Mouse (Mus musculus) spleen, adult 12 weeks (tissue): Measurements from ENCODE around the gene Pex10.
A peak's percentile ranks its signal among the peaks of the same experiment; 100 is the strongest.

Experiments
- DNase-seq: peaks from one replicate; pipeline ENCODE4 v3.0.0; 2022; ENCODE audit warnings: low spot score

Gene Pex10

DNA sequence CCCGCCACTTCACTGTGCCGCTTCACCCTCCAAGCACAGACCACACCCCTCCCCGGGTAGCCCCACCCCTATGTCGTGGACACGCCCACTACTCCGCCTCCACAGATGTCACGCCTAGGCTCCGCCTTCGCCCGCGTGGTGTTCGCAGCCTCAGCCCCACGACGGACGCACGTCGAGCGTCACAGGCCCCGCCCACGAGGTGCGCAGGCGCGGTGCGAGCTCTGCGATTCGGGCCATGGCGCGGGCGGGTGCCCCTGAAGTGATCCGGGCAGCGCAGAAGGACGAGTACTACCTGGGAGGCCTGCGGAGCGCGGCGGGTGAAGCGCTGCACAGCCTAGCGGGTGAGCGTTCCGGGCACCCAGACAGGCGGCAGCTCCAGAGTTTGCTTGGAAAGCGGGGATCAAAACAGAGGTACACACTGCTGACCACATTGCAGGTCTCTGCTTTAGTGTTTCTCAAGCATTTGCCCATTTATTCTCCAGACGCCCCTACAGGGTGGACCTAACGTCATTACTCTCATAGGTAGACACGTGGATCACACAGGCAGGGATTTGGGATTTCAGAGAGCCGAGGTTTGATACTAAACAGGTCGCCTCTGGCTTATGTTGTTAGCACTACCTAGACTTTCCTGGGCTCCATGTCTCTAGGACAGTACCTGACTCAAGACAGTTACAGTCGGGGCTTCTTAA is at the start of gene Pex10:
Pex10 (plus strand) TSS at position 183 of the 689 bp plus-strand sequence.
- peak; percentile 100 for DNase-seq

DNA sequence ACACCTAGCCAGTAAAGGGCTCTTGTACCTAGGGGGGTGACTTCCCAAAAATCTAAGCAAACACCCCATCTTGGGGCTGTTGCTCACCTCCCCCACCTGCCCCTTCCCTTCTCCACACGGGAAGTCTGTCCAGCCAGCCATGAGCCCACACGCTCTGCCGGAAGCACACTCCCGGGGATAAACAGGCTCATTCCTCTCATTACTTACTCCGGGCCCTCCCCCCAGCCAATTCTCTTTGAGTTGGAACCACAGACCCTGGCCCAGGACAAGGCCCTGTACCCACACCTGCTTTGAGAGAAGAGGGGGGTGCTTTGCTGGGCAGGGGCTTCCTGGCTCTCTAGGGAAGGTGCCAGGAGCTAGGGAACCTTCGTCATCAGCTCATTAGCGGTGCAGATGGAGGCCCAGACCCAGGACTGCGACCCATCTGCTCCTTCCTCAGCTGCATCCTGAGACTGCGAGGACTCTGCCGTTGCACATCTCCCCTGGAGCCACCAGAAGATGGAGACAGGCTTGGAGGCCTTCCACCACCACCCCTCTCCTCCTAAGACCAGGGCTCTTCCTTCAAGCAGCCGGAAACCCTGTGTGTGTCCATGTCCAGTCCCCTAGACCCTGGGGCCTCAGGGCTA is 49.5 kb upstream of the Pex10 start:
- DNase-seq = no peak

DNA sequence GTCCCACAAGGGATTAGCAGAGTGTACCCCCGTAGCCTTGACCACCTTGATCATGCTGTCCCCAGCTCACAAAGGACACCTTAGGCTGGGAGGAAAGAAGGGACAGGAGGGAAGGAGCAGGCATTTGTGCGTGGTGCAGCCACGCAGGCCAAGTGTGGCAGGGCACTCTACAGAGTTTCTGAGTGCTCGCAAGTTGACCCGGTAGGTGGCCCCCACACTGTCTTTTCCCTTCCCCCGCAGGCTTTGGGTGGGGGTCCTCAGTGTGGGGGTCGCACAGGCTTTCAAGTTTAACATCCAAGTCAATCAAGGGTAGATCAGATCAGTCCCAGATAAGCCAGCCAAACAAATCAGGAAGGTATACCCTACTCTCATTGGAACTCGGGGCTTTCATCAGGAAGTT is 48.8 kb upstream of the Pex10 start:
- DNase-seq = no peak

DNA sequence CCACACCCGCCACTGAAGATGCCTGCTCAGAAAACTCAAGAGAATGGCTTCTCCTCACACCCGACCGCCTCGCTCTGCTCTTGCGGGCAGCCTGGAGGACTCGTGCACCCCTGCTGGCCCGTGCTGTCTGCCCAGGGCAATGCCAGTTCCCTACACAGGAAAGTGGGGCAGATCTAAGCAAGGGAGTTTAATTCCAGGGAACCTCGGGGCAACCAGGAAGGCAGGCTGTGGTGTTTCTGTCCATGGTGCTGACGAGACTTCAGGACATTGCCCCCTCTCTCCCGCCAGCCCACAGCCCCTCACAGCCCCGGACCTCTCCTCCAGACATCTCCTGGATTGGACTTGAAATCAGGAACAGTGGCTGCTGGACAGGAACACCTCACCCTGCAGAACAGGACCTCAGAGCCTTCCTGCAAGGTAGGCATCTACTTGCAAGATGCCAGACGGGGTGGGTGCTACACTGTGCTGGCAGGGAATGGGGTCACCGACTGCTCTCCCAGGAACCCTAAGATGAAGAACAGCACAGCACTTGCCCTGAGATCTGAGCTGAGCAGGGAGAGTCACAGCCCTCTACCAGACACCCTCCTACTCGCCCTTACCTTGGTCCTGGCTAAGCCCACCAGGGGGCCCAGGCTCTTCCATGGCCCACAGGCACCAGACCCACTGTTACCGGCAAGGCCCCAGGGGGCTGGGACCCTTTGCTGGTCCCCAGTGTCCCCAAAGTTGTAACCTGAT is 48.0 kb upstream of the Pex10 start:
- no peak for DNase-seq

DNA sequence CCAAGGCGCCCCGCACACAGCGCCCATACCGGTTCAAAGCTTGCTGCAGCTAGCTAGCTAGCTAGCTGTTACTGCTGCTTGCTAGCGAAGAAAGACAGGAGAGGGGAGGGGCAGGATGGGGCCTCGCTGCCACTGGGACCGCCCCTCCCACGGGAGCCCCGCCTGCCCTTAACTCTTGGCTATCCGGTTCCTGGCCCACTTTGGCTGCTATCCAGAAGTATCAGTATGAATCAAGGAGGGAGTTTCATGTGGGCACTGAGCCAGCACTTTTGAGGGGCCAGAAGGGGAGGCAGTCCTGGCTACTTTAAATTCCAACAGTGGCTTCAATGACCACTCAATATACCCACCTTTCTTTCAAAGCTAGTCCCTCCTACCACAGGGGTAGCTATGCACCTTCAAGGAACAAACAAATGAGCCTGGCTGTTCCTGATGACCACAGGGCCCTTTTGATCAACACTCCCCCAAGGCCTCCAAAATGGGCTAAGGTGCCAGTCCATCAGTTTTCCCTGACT is 47.4 kb upstream of the Pex10 start:
- DNase-seq = no peak

DNA sequence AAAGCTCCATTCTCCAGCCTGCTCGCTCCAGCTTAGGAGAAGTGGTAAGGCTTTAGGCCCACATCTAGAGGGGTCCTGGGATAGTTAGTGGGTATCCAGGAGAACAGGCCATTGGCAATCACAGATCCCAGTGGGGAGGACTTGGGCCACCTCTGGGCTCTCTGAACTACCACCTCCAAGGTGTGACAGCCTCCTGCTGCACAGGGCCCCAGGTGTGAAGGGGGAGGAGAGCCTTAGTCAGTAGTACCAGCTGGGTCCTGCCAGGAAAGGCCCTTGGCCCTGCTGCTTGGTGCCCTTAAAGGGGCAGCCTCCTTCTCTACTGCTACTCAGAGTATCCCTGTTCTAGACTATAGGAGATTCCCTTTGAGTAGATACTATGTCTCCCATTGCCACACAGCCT is 46.7 kb upstream of the Pex10 start:
- no peak for DNase-seq

DNA sequence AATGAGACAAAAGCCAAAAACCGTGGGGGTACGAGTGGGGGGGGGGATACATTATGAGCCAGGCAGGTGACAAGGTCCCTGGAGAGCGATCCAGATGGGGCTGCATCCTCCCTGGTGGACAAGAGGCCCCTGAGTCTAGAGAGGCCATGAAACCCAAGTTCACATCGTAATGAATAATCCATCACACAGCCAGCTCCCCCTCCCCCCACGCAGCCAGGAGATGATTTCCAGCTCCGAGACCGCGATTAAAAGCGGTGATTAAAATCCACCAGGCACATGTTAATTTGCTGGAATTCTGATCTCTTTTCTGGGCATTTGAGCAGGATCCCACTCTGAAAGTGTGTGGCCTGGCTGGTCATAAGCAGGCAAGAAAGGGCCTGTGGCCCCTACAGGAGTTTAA is 46.0 kb upstream of the Pex10 start:
- DNase-seq = no peak

DNA sequence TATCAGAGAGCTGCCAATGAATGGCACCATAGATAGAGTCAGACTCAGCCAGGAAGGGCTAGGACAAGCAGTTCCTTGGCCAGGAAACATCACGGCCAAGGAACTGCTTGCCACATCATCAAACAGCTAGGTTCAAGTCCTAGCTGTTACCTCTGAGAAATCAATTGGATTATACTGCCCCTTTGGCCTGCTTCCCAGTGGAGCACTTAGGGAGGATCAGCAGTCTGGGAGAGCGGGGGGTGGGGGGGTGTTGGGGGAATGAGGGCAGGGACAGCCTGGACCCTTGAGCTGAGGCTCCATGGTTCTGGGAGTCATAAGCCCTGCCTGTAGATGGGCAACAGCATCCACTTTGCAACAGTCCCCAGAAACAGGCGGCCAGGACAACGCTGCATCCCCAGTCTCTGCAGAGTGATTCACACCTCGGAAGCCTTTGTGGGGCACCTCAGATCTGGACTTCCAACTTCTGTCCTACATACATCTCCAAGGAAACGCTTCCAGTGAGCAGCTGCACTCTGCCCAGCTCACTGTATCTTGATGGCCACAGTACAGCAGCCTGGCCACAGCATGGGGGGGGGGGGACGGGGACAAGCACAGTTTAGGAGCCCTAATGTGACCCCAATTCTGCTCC is 44.5 kb upstream of the Pex10 start:
- no peak for DNase-seq

DNA sequence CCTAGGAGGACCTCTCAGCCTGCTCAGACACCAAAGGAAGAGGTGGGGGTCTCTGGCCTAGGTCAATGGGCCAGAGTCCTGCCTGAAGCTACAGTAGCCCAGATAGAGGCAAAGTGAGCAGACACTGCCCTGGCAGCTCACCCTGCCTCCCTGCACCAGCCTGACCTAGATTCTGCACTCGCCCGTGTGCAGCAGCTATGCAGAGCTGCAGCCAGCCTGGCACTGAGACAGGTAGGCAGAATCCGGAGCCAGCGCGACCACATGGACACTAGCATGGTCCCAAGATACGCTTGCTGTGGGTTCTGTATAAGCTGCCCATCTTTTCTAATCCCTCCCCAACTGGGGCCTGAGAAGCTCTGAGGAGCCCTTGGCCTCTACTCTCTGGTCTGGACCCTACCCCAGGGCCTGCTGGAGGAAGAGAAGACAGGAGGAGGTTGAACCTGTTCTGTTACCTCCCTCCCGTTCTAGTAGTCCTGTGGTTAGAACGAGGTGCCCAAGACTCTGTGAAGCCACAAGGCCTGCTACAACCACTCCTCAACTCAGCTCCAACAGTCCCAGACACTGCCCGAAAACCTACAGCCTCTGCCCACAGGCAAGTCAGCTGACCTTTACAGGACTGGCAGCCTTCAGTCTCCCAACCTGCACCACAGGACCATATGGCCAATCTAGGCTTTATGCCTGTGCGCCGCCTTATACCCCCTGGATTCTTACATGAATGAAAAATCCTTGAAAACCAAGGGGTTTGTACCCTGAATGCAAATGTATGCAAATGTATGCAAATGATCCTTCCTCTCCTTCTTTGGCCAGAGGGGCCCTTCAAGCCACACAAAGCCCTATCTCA is 42.4 kb upstream of the Pex10 start:
- no peak for DNase-seq

DNA sequence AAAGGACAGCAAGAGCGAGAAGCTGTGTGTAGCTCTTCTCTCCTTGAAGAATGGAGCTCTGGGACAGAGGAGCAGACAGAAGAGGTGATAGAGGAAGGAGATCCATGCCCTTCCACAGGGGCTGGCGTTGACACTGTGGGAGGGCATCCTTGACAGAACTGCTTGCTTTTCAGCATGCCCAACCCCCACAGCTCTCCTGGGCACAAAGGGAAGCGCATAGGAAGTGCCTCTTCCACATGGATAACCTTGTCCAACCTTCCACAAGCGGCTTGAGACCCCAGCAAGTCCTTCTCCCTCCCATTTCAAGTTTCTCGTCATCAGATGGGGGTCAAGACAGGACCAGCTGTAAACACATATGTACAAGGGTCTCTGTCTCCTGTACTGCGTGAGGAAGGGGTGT is 33.7 kb upstream of the Pex10 start:
- DNase-seq = no peak

DNA sequence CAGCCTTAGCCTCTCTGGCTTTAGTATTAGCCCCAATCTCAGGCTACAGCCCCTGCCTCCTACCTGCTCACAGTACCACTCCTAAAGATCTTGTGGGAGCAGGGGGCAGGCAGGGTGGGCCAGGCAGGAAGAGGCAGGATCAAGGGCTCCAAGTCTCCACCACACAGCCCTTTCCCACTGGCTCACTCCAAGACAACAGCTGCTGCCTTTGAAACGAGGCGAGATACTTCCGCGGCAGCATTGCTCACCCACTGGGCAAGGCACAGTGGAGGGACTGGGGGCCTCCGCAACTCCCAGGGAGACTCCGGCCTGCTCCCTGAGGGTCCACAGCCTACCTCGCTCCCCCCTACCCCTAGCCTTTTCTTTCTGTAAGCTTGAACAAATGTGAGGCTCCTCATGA is 32.6 kb upstream of the Pex10 start:
- no peak for DNase-seq

DNA sequence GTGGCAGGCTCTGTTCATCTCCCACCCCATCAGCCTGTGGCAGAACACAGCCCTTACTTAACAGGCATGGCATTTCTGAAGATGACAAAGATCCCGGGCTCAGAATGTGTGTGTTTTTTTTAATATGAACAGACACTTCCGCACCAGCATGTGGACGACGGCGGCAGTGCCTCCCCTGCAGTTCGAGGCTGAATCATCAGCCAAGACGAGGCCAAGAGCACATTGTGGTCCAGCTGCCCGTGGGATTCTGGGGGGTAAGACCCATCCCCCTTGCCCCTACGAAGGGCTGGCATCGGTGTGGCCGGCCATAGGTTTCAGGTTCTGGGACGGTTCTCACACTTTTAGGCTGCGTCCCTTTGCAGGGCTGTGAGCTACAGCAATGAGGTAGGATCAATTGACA is 32.0 kb upstream of the Pex10 start:
- DNase-seq = no peak

DNA sequence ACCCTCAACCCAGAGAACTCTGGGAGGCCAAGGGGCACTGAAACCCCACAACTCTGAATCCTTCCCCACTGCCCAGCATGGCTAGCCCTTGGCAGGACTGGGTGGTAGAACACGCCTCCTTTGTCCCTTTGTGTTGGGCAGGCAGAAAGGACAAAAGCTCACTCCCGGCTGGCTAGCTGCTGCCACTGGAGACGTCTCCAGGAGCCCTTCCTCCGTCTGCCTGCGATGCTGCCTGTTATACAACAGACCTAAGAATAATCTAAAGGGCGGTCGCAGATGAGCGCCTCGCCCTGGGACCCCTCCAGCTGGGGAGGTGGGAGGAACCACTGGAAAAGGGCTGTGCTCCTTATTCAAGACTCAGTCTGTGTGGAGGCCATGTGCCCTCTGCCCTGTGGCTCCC is 26.6 kb upstream of the Pex10 start:
- no peak for DNase-seq

DNA sequence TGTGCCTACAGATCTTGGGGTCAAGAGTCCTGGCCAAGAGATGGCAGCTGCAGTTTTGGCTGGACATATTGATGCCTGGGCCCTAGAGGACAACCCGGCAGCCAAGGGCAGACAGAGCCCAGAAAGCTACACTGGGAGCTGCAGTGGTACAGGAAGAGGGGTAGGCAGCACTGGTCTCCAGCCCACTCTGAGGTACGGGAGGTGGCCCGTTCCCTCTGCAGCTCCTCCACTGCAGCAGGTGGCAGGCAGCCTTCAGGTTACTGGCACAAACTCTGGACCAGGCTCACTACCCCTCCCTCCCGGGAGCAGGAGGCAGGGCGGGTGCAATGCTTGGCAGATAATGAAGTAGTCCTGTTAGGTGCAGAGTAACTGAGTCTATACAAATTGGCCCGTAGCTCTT is 26.1 kb upstream of the Pex10 start:
- no peak for DNase-seq

DNA sequence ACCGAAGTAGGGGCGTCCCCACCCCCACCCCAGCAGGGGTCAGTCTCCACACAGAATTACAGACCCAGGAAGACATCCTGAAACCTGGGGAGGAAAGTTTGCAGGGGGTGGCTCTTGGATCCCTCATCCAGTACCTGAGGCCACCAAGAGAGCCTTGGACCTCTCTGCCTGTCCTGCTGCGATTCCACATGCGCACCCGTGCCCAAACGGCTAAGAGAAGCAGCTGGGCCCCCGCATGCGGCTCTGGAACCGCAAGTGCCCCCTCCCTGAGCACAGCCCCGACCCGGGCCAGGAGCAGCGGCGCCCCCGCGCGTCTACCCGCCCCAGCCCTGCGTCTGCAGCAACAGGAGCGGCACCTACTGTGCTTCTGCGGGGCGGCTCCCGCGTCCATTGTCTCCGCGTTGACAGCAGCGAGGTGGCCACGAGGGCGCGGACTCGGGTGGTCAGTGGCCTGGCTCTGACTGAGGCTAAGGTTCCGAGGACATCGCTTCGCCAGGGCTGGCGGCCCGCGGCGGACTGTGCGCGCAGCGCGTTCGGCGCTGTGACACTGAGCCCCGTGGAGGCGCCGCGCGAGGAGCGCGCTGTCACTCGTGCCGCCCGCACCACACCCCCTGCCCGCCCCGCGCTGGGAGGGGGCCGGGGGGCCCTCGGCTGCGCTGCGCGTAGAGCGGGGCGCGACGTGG is 24.1 kb upstream of the Pex10 start:
- DNase-seq = no peak

DNA sequence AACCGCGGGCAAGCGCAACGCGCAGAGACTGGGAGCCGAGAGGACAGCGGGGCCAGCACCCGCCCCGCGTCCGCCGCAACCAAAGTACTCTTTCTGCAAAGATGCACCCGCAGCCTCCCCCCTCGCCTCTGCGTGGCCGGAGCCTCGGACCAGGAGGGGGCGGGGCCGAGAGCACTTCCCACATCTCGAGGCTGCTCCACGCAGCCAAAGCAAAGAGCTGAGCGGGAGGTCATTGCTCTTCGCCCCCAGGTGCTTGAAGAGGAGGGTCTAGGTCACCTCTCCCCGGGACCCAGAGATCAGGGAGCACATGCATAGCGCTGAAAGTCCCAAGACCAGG is 23.6 kb upstream of the Pex10 start:
- DNase-seq = no peak

DNA sequence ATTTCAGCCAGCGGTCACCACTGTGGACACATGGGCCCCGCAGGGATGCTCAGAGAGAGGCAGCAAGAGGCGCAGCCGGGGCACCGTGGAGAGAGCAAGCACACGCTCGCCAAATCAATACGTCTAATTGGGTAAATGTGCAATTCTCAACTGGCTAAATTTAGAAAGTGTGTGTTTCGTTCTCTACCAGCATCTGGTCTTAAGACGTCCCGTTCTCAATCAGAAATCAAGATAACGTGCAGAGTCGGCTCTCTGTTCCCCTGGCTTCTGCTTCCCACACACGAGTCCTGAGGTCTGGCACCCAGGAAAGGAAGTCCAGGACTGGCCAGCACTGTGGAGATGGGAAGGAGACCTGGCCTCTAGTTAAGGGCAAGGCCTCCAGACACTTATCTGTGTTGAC is 20.2 kb upstream of the Pex10 start:
- no peak for DNase-seq

DNA sequence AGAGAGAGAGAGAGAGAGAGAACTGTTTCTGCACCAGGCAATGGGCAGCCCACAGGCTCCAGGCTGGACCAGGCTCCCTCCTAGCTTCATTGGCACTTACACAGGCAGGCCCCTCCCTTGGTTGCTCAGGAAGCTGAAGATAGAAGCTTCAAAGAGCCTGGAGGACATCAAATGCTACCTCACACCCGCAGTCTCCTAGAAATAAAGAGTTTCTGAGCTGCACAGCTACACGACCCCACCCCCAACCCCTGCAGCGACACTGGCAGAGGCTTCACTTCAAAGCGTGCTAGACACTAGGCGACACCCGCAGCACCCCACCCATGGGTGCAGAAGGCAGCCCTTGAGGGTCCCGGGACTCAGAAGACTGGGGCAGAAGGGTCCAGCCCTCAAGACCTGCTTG is 16.7 kb upstream of the Pex10 start:
- no peak for DNase-seq

DNA sequence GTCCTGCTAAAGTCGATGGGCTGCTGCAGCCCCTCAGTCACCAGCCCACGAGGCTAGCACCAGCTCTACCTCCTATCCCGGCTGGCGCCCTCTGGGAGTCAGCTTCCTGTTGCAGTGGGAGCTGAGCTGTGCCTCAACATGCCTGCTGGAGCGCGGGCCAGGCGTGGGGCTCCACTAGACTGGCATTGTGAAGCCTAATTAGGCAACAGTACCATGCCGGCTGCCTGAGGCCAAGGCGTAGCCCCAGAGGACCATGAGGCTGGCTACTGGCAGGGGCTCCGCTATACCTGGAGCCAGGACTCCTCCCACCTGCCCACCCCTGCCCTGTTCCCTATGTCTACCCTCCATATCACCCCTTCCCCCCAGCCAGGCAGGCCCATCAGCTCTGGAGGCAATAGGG is 10.1 kb upstream of the Pex10 start, which contains the start of gene Plch2:
Plch2 (minus strand) TSS at position 61 of the 400 bp plus-strand sequence.
- DNase-seq = no peak

DNA sequence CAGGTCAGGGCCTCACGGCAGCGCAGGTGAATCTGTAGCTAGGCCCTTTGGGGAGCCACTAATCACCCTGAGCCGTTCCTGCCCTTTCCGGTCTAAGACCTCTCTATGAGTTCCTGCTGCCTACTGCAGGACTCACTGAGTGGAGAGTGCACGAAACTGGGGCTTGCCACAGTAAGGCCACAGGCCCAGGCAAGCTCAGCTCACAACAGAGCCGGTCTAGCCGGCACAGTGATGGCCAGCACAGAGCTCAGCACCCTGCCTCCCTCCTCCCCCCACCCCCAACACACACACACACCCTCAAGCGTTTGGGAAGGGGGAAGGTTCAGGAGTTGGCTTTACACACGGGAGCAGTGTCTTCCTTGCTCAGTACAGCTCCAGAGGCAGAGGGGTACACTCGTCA is 8.5 kb upstream of the Pex10 start:
- no peak for DNase-seq

DNA sequence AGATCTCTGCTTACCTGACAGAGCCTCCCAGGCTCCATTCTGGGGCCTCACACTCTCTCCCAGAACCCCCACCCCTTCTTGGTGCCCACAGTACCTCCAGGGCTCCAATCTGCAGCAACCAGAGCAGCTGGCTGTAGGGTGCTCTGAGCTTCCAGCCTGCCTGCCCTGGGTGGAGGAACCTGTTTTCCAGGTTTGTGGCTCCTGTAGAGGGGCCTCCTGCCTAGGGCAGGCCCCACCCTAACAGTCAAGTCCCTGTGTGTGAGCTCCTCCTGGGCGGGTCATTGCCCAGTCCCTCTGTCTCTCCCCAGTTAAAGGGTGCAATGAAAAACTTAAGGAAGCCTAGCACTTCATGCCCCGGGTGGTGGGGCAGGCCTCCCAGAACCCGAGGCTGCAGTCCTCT is 2.9 kb upstream of the Pex10 start:
- DNase-seq = no peak
